Mouse (Mus musculus): ENCODE measurements around the gene Neurl4.

DNA sequence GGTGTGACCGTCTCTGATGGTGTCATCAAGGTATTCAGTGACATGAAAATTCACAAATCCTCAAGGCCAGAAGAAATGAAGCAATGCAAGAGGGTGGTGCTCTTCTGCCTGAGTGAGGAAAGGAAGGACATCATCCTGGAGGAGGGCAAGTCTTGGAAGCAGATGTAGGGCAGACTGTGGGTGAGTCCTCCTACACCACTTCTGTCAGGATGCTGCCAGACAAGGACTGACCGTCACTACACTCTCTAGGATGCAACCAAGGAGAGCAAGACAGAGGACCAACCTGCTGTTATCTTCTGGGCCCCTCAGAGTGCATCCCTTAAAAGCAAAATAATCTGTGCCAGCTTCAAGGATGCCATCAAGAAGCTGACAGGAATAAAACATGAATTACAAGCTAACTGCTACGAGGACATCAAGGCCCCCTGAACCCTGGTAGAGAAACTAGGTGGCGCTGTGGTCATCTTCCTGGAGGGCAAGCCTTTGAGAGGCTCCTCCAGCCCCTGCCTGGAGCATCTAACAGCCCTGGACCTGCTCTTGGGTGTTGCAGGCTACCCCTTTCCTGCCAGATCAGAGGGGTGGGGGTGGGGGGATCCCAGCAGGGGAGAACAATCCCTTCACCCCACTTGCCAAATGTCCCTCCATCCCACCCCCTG, 50.1 kb downstream of the Neurl4 start:
- TF ChIP-seq CTCF (IDR thresholded peaks at IDR 0.05; ENCODE audit: control insufficient read depth, insufficient read depth, low read length) (peak; percentile 37; the same call in 1 of the 2 replicates), POLR2A (IDR thresholded peaks at IDR 0.05; ENCODE audit: borderline replicate concordance, control insufficient read depth, low read depth, low read length) (no peak)
